Mouse (Mus musculus) kidney, postnatal 0 days (tissue): ENCODE results near the gene Gpatch1. TPM values are rescaled to one million over a fixed set of nuclear protein-coding genes. Genes with fewer than 3 reads are reported as not detected.

Experiments used
- ATAC-seq: fragments of 200-750 bp; cut with Nextera tagmentation; replicated peaks from 2 replicates; pipeline ENCODE4 v1.8.0; 2017; ENCODE audit warnings: low read depth, moderate number of reproducible peaks, moderate TSS enrichment, moderate library complexity; ENCODE audit not compliant: low FRiP score
- DNase-seq: peaks from one replicate; pipeline ENCODE4 v3.0.0-alpha.2; 2016; ENCODE audit warnings: low spot score
- H3K27ac ChIP-seq: fragments of 300-500 bp; sonication (generic); 2 replicates; pipeline ENCODE4 v1.5.1; 2014; ENCODE audit warnings: mild to moderate bottlenecking
- H3K27me3 ChIP-seq: fragments of 300-500 bp; sonication (generic); 2 replicates; pipeline ENCODE4 v1.6.1; 2014; ENCODE audit warnings: low read length, mixed read lengths; ENCODE audit not compliant: insufficient read depth
- H3K36me3 ChIP-seq: fragments of 300-500 bp; sonication (generic); 2 replicates; pipeline ENCODE4 v1.6.1; 2014; ENCODE audit warnings: low read length, mixed read lengths; ENCODE audit not compliant: insufficient read depth
- H3K4me1 ChIP-seq: fragments of 300-500 bp; sonication (generic); replicated peaks from 2 replicates; pipeline ENCODE4 v1.6.1; 2014; ENCODE audit warnings: antibody characterized with exemption, low read length, mixed read lengths; ENCODE audit not compliant: insufficient read depth
- H3K4me2 ChIP-seq: fragments of 300-500 bp; sonication (generic); 2 replicates; pipeline ENCODE4 v1.6.1; 2014; ENCODE audit warnings: mild to moderate bottlenecking, low read length, moderate library complexity, mixed read lengths
- H3K4me3 ChIP-seq: fragments of 300-500 bp; sonication (generic); replicated peaks from 2 replicates; pipeline ENCODE4 v1.5.1; 2014; ENCODE audit warnings: low read depth, low read length
- H3K9ac ChIP-seq: fragments of 300-500 bp; sonication (generic); 2 replicates; pipeline ENCODE4 v1.6.1; 2014; ENCODE audit warnings: low read depth, low read length
- H3K9me3 ChIP-seq: fragments of 300-500 bp; sonication (generic); replicated peaks from 2 replicates; pipeline ENCODE4 v1.6.1; 2016; ENCODE audit warnings: low read length, inconsistent platforms, mixed read lengths
- CTCF ChIP-seq: IDR thresholded peaks from 2 replicates; pipeline ENCODE4 v1.5.1; 2016; ENCODE audit warnings: antibody characterized with exemption, low read depth, mild to moderate bottlenecking, moderate library complexity
- WGBS: fragments of 180-500 bp; shearing (Covaris S2); extraction: QIAGEN DNeasy Blood & Tissue Kit; methylation state at CpG from one replicate; pipeline ENCODE4 v1.1.7; 2014; 5-methylcytosine and 5-hydroxymethylcytosine counted together
- polyA plus RNA-seq: library from polyadenylated mRNA; unstranded; fragments of >200 nt; fragmentation: Nextera tagmentation; extraction: Ambion mirVana; gene quantifications from 2 replicates; pipeline ENCODE4 v1.2.1, GENCODE M21; 2015

Gene Gpatch1
- polyA plus RNA-seq, 1 experiment from 2014 or later, result 17.0 TPM

DNA sequence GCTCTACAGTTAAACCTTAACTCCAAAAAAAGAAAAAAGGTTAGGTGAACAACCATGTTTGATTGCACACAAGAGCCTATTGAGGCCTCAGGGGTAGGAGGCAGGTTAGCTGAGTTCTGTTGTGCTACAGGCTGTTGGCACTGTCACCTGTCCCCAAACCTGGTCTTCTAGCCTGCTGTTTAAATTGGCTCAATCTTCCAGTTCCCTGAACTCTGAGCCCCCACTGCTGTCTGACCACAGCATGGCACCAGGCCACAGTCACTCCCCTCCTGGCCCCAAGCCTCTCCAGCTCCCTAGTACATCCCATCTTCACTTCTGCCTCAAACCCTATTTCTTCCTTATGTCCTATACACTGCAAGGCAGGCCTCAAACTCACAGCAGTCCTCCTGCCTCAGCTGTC, 17.4 kb downstream of the Gpatch1 start:
- Histone ChIP-seq H3K27ac (no peak overlapping the region), H3K36me3 (peaks cover 37% of the 10 kb centered on the region), H3K9ac (no peak overlapping the region), H3K4me2 (no peak overlapping the region), H3K4me1 (no peaks in the 10 kb centered on the region), H3K9me3 (no peaks in the 10 kb centered on the region), H3K27me3 (no peaks in the 10 kb centered on the region), H3K4me3 (no peak overlapping the region)
- no peak for ATAC-seq
- TF ChIP-seq CTCF, result no peak
- DNase-seq, result no peak

DNA sequence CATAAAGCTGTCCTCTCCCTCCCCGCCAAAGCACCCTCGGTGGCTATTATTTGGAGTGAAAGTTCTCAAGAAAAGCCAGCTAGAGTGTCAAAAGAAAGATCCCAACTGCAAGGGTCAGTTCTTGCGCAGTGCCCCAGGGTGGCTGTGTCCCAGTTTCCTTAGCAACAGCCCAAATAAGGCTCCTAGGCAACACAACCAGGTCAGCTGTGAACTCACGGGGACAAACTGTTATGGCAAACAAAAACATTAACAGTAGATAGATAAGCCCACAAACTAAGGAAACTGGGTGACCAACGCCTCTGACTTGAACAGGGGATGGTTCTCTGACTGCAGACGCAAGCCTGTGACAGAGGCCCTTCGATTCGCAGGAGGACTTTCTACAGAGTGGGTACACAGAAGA, 18.6 kb downstream of the Gpatch1 start:
- no peak for TF ChIP-seq CTCF
- Histone ChIP-seq H3K4me1 (no peaks in the 10 kb centered on the region), H3K27ac (no peak overlapping the region), H3K4me2 (no peak overlapping the region), H3K9ac (no peak overlapping the region), H3K36me3 (peaks cover 44% of the 10 kb centered on the region), H3K4me3 (no peak overlapping the region), H3K27me3 (no peaks in the 10 kb centered on the region), H3K9me3 (no peaks in the 10 kb centered on the region)
- WGBS, result 64% methylated on average over 8 of the region's 8 CpGs
- no peak for DNase-seq
- ATAC-seq, result no peak

DNA sequence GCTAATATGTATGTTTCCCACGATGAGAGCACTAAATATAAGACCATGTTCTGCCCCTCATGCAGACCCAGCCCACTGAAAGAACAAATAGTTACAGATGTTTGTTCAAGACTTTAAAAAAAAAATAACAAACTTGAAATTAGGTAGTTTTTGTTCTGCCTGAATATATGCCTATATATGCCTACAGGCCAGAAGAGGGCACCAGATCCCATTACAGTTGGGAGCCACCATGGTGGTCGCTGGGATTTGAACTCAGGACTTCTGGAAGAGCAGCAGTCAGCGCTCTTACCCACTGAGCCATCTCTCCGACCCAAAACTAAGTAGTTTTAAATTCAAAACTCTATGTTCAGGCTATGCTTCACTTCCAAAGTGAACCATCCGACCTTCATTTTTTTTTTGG, 20.4 kb downstream of the Gpatch1 start:
- Histone ChIP-seq H3K4me3 (no peak overlapping the region), H3K4me2 (no peak overlapping the region), H3K4me1 (no peaks in the 10 kb centered on the region), H3K9me3 (no peaks in the 10 kb centered on the region), H3K27me3 (no peaks in the 10 kb centered on the region), H3K27ac (no peak overlapping the region), H3K36me3 (peaks cover 49% of the 10 kb centered on the region), H3K9ac (no peak overlapping the region)
- TF ChIP-seq CTCF, result peak; percentile 57
- DNase-seq, result no peak
- ATAC-seq, result no peak
- 91% methylated on average over 5 of the region's 5 CpGs for WGBS

DNA sequence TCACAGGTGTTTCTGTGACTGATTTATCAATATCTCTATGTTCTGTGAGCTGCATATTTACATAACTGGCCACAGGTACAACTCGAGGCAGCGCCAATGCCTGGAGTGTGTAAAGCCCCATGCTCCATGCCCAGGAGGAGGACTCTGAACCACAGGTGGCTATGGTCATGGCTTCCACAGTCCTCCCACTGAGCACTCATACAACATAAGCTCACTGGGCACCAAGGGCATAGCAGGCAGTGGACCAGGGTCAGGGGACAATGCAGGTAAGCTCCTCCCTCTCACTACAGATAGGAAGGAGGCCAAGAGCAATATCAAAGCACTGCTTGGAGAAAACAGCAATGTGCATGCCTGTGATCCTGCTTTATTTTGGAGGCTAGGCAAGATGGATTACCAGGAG, 22.6 kb downstream of the Gpatch1 start:
- no peak overlapping the region for H3K4me3 ChIP-seq
- no peaks in the 10 kb centered on the region for H3K27me3 ChIP-seq
- H3K4me2 ChIP-seq, result no peak overlapping the region
- TF ChIP-seq CTCF, result no peak
- WGBS, result 93% methylated on average over 2 of the region's 2 CpGs
- DNase-seq (no peak), ATAC-seq (no peak)
- H3K36me3 ChIP-seq, result peaks cover 59% of the 10 kb centered on the region
- H3K27ac ChIP-seq, result no peak overlapping the region
- H3K4me1 ChIP-seq, result no peaks in the 10 kb centered on the region
- no peaks in the 10 kb centered on the region for H3K9me3 ChIP-seq
- no peak overlapping the region for H3K9ac ChIP-seq

- Histone ChIP-seq H3K27me3 (no peaks in the 10 kb centered on the region), H3K4me2 (no peak overlapping the region), H3K36me3 (peaks cover 71% of the 10 kb centered on the region), H3K4me3 (no peak overlapping the region), H3K9me3 (no peaks in the 10 kb centered on the region), H3K4me1 (no peaks in the 10 kb centered on the region), H3K9ac (no peak overlapping the region), H3K27ac (no peak overlapping the region)
- WGBS, result 91% methylated on average over 13 of the region's 13 CpGs
- TF ChIP-seq CTCF, result peak; percentile 39; the same call in 1 of the 2 replicates
- no peak for ATAC-seq
- DNase-seq, result no peak
Observed at GRCm38 (mm10) chr7:35293464-35293863, 24.8 kb downstream of the Gpatch1 start.

- Histone ChIP-seq H3K27me3 (no peaks in the 10 kb centered on the region), H3K4me3 (no peak overlapping the region), H3K36me3 (peaks cover 57% of the 10 kb centered on the region), H3K27ac (no peak overlapping the region), H3K4me1 (no peaks in the 10 kb centered on the region), H3K4me2 (no peak overlapping the region), H3K9me3 (peaks cover 7% of the 10 kb centered on the region), H3K9ac (no peak overlapping the region)
- no peak for ATAC-seq
- WGBS, result 86% methylated on average over 3 of the region's 3 CpGs
- no peak for DNase-seq
- TF ChIP-seq CTCF, result no peak
Observed at GRCm38 (mm10) chr7:35278933-35279332, 39.3 kb downstream of the Gpatch1 start.

- Histone ChIP-seq H3K9ac (no peak overlapping the region), H3K4me2 (no peak overlapping the region), H3K27me3 (no peaks in the 10 kb centered on the region), H3K27ac (no peak overlapping the region), H3K9me3 (peaks cover 7% of the 10 kb centered on the region), H3K4me3 (no peak overlapping the region), H3K4me1 (no peaks in the 10 kb centered on the region), H3K36me3 (peaks cover 49% of the 10 kb centered on the region)
- WGBS, result 84% methylated on average over 4 of the region's 4 CpGs
- no peak for TF ChIP-seq CTCF
- no peak for ATAC-seq
- DNase-seq, result no peak
Observed at GRCm38 (mm10) chr7:35277433-35277832, 40.8 kb downstream of the Gpatch1 start.
